Mouse (Mus musculus) bone marrow macrophage, adult 2 months (primary cell): Measurements from ENCODE around the gene Sgcg.

Experiments used
- CTCF ChIP-seq: IDR thresholded peaks from 2 replicates; pipeline ENCODE4 v1.5.1; 2012; ENCODE audit warnings: low read depth, mild to moderate bottlenecking, low read length, moderate library complexity
- POLR2A ChIP-seq: IDR thresholded peaks from 2 replicates; pipeline ENCODE4 v1.6.1; 2012; ENCODE audit warnings: mild to moderate bottlenecking, low read depth, low read length, borderline replicate concordance

DNA sequence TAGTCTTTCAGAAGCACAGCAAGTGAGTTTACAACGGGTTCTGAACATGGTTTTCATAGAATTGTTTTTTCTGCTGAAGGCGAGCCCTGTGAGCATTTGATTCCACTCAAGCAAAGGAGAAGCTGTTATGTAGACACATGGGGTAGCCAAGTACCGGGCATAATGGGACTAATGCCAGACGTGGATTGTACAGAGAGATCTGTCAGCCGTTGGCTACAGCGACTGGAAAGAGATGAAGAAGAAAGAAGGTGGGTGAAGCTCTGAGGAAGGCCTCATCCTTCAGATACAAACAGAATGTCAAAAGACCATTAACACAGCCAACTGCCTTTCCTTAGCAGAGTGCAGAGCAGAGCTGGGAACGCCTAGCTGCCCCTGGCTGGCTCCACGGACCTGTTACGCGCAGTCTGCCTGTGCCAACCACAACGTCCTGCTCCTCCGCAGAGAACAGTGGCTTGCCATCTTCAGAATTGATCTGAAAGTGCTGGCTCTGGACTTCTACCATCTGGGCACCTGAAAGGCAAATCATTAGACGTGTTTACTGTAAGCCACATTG is 26.2 kb downstream of the Sgcg start:
- TF ChIP-seq CTCF = no peak
- no peak for TF ChIP-seq POLR2A
